Comparison of ENCODE assay signal across 10 mouse cellular contexts in genomic region chr2:161499097-161499899, GRCm38 (mm10).
A peak's percentile ranks its signal among the peaks of the same experiment; 100 is the strongest.
DNase-seq lines count a peak whose midpoint lies in the region; ATAC-seq and TF ChIP-seq lines count a peak whose summit lies in the region.
"Had no signal": no experiment of that assay in that cellular context is flagged by ENCODE, and none has a peak within 500 bp of the region (broad histone marks: within the 10 kb centered on the region; RNA-seq: fewer than 3 reads in every experiment).

No protein-coding gene starts in this region.

- H3K27ac ChIP-seq in heart, embryonic 13.5 days (replicated peaks), result no peak overlapping the region
- H3K27ac ChIP-seq in cortical plate, adult 2 months (ENCODE audit: insufficient read depth, low read length), result no peak overlapping the region
- no peak overlapping the region for H3K27ac ChIP-seq in hindbrain, embryonic 12.5 days
- no peak overlapping the region for H3K27ac ChIP-seq in midbrain, embryonic 16.5 days (ENCODE audit: low read length)
- H3K27ac ChIP-seq: heart, adult 2 months had no signal

- peak overlapping the region; percentile 63 for H3K4me2 ChIP-seq in heart, embryonic 13.5 days
- H3K4me2 ChIP-seq in hindbrain, embryonic 12.5 days (replicated peaks), result peak overlapping the region; percentile 57
- peak overlapping the region; percentile 52 for H3K4me2 ChIP-seq in midbrain, embryonic 16.5 days (ENCODE audit: low read length)

- no peak overlapping the region for H3K9ac ChIP-seq in heart, embryonic 13.5 days
- peak overlapping the region; percentile 13; the same call in 1 of the 2 replicates for H3K9ac ChIP-seq in hindbrain, embryonic 12.5 days
- H3K9ac ChIP-seq in midbrain, embryonic 16.5 days (ENCODE audit: low read depth, low read length), result peak overlapping the region; percentile 52

- no peak for TF ChIP-seq CTCF in cortical plate, adult 2 months (IDR thresholded peaks at IDR 0.05; ENCODE audit: extremely low read depth, insufficient read depth, low read length)

- 13% methylated on average over 13 of the region's 13 CpGs for WGBS in heart, embryonic 13.5 days
- WGBS in hindbrain, embryonic 12.5 days, result 7% methylated on average over 13 of the region's 13 CpGs
- 3% methylated on average over 13 of the region's 13 CpGs for WGBS in midbrain, embryonic 16.5 days

- TF ChIP-seq POLR2A in cortical plate, adult 2 months (IDR thresholded peaks at IDR 0.05; ENCODE audit: extremely low read depth, insufficient read depth, low read length), result no peak

- no peak for DNase-seq in heart, postnatal 10 days
- DNase-seq in left cerebral cortex, postnatal 25 days (ENCODE audit: low spot score in 2 of 2), result no peak
- no peak for DNase-seq in adrenal gland, postnatal 4 days (ENCODE audit: low spot score in 2 of 2)
- no peak for DNase-seq in cerebellum, adult 8-10 months
- DNase-seq: heart, adult 2 months; lung, postnatal 4 days had no signal

- H3K4me3 ChIP-seq in heart, embryonic 13.5 days, result peak overlapping the region; percentile 32
- peak overlapping the region; percentile 20 for H3K4me3 ChIP-seq in cortical plate, adult 2 months (ENCODE audit: insufficient read depth, low read length)
- peak overlapping the region; percentile 20 for H3K4me3 ChIP-seq in hindbrain, embryonic 12.5 days
- peak overlapping the region; percentile 37 for H3K4me3 ChIP-seq in midbrain, embryonic 16.5 days (ENCODE audit: low read depth, low read length)
- H3K4me3 ChIP-seq: heart, adult 2 months had no signal

- no peak for ATAC-seq in heart, embryonic 13.5 days (ENCODE audit: extremely low read depth, insufficient number of reproducible peaks, low FRiP score, low TSS enrichment)
- ATAC-seq in hindbrain, embryonic 12.5 days (ENCODE audit: low FRiP score), result no peak
- no peak for ATAC-seq in midbrain, embryonic 16.5 days

- peaks cover 7% of the 10 kb centered on the region; the same call in 1 of the 2 replicates for H3K27me3 ChIP-seq in heart, embryonic 13.5 days (replicated peaks)
- H3K27me3 ChIP-seq in hindbrain, embryonic 12.5 days, result no peaks in the 10 kb centered on the region
- H3K27me3 ChIP-seq in midbrain, embryonic 16.5 days (ENCODE audit: control insufficient read depth, insufficient read depth, low read depth, low read length), result no peaks in the 10 kb centered on the region

- H3K36me3 ChIP-seq in heart, embryonic 13.5 days, result no peaks in the 10 kb centered on the region
- H3K36me3 ChIP-seq in hindbrain, embryonic 12.5 days, result no peaks in the 10 kb centered on the region
- no peaks in the 10 kb centered on the region for H3K36me3 ChIP-seq in midbrain, embryonic 16.5 days (ENCODE audit: control insufficient read depth, insufficient read depth, low read length)

- peaks cover 8% of the 10 kb centered on the region; the same call in 1 of the 2 replicates for H3K4me1 ChIP-seq in heart, embryonic 13.5 days
- peaks cover 2% of the 10 kb centered on the region; the same call in 1 of the 2 replicates for H3K4me1 ChIP-seq in cortical plate, adult 2 months (ENCODE audit: control insufficient read depth, insufficient read depth, low read length)
- H3K4me1 ChIP-seq in hindbrain, embryonic 12.5 days, result peaks cover 14% of the 10 kb centered on the region; the same call in 1 of the 2 replicates
- peaks cover 2% of the 10 kb centered on the region; the same call in 1 of the 2 replicates for H3K4me1 ChIP-seq in midbrain, embryonic 16.5 days (ENCODE audit: control insufficient read depth, insufficient read depth, low read length)

- no peaks in the 10 kb centered on the region for H3K9me3 ChIP-seq in heart, embryonic 13.5 days
- H3K9me3 ChIP-seq in hindbrain, embryonic 12.5 days (replicated peaks), result no peaks in the 10 kb centered on the region
- no peaks in the 10 kb centered on the region for H3K9me3 ChIP-seq in midbrain, embryonic 16.5 days (replicated peaks; ENCODE audit: control insufficient read depth, low read length, poor library complexity, severe bottlenecking)

- intact Hi-C loops in heart, postnatal 10 days (cut with DNase I), result no loop called here
- intact Hi-C loops in left cerebral cortex, postnatal 25 days (cut with DNase I), result no loop called here
